Mouse (Mus musculus): ENCODE measurements around the gene Lce1a2.

Lce1a2 gene

DNA sequence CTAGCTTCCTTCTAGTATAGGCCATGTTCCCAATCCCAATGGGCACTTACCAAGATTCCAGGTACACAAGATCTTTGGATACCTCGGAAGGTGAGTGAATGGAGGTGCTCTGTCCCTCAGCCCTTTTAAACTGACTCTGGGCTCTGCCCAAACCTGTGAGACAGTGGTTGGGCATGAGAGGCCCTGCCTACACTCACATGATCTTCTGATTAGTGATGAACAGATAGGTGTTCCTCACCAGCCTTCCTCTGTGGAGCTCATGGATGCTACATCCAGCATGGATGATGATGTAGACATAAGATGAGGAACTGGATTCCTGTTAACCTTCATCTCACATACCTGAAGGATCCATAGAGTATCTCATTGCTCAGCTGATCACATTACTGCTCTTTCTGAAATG, 21.9 kb downstream of the Lce1a2 start, which contains the start of gene Lce1a1:
Gene Lce1a1 (minus strand): TSS at position 101 of the 400 bp plus-strand sequence.
- no peaks in the 10 kb centered on the region for H3K27me3 ChIP-seq (ENCODE audit: insufficient read depth, low read length)
- H3K4me1 ChIP-seq (replicated peaks; ENCODE audit: low read depth, low read length), result no peaks in the 10 kb centered on the region
- no peaks in the 10 kb centered on the region for H3K9me3 ChIP-seq (ENCODE audit: low read length)
- no peak within 1 kb of the TSS for H3K4me3 ChIP-seq (replicated peaks; ENCODE audit: low read length)
- TF ChIP-seq CTCF (conservative IDR thresholded peaks at IDR 0.05; ENCODE audit: low read length) (no peak), POU5F1 (IDR thresholded peaks at IDR 0.05; ENCODE audit: borderline replicate concordance, low read length) (no peak), NANOG (IDR thresholded peaks at IDR 0.05; ENCODE audit: borderline replicate concordance, low read length) (no peak)
- H3K36me3 ChIP-seq (ENCODE audit: insufficient read depth, low read length), result no peaks in the 10 kb centered on the region

DNA sequence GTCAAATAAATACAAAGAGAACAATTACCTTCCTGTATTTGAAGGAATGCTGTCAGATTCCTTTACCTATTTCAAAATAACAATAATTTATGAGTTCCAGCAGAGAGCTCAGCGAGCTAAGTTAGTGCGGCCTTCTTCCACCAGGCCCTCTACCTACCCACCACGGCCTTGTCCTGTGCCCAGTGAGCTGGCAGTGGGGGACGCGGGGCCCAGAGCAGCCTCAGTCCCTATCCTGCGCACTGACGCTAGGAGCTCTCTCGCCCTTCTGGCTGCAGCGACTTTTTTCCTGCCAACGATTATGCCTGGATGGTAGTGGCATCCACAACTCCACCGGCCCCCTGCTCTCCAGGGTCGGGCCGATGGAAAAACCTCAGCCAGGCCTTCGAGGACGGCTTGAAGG, 30.3 kb downstream of the Lce1a2 start:
- Histone ChIP-seq H3K9me3 (ENCODE audit: low read length) (peaks cover 6% of the 10 kb centered on the region; the same call in 1 of the 2 replicates), H3K4me3 (replicated peaks; ENCODE audit: low read length) (no peak overlapping the region), H3K27me3 (ENCODE audit: insufficient read depth, low read length) (no peaks in the 10 kb centered on the region), H3K36me3 (ENCODE audit: insufficient read depth, low read length) (no peaks in the 10 kb centered on the region), H3K4me1 (replicated peaks; ENCODE audit: low read depth, low read length) (no peaks in the 10 kb centered on the region)
- TF ChIP-seq CTCF (conservative IDR thresholded peaks at IDR 0.05; ENCODE audit: low read length) (no peak), NANOG (IDR thresholded peaks at IDR 0.05; ENCODE audit: borderline replicate concordance, low read length) (no peak), POU5F1 (IDR thresholded peaks at IDR 0.05; ENCODE audit: borderline replicate concordance, low read length) (no peak)

DNA sequence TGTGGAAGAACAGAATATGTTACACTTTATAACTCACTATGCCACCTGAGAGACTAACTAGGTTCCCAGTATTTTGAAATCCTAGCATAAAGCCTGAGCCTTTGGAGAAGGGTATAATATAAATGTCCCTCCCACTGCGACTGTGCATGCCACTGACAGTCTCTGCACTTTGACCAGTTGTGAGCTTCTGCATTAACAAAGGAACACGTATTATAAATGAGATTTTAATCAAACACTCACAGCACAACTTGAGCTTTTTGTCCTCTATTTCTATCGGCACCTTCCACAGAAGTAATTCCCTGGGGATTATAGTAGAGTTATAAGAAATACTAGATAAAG, 31.5 kb downstream of the Lce1a2 start:
- Histone ChIP-seq H3K4me1 (replicated peaks; ENCODE audit: low read depth, low read length) (no peaks in the 10 kb centered on the region), H3K9me3 (ENCODE audit: low read length) (peaks cover 6% of the 10 kb centered on the region; the same call in 1 of the 2 replicates), H3K27me3 (ENCODE audit: insufficient read depth, low read length) (no peaks in the 10 kb centered on the region), H3K36me3 (ENCODE audit: insufficient read depth, low read length) (no peaks in the 10 kb centered on the region), H3K4me3 (replicated peaks; ENCODE audit: low read length) (no peak overlapping the region)
- TF ChIP-seq CTCF (conservative IDR thresholded peaks at IDR 0.05; ENCODE audit: low read length) (no peak), POU5F1 (IDR thresholded peaks at IDR 0.05; ENCODE audit: borderline replicate concordance, low read length) (no peak), NANOG (IDR thresholded peaks at IDR 0.05; ENCODE audit: borderline replicate concordance, low read length) (no peak)

DNA sequence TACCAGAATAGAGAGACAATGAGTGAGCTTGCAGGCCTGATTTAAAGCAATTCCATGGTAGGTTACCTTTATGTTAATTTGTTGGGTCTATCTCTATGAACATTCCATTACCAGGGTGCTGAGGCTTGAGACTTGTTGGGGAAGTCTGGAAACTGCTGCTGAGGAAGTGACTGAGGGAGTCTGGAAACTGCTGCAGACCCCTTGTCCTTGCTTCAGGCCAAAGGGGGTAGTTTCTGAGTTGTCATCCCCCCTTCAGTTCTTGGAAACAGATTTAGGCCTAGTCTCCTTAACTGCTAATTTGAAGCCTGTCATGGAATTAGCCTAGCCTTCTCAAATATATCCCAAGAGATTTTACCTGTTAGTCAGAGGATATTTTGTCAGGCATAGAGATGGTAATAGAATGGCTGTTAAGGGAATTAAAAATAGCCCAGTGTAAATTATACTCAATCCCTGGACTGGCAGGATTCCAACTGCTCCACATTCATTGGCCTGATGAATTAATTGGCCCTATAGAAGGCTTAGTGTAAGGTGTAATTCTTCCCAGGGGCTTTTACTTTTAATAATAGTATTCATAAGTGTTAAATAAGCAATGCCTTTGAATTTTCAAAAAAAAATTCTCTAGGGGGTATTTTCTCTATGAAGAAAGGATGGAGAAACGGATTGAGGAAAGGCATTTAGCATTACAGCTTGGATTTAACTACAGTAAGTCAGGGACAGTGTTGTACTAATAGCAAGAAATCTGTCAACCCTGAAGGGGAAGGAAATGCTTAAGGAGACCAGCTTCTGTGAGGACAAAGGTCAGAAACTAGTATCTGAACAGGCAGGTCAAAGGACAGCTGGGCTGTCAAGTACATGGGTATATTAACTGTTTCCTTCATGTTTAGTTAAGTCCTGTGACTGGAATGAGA, 32.1 kb downstream of the Lce1a2 start:
- Histone ChIP-seq H3K4me1 (replicated peaks; ENCODE audit: low read depth, low read length) (no peaks in the 10 kb centered on the region), H3K4me3 (replicated peaks; ENCODE audit: low read length) (no peak overlapping the region), H3K36me3 (ENCODE audit: insufficient read depth, low read length) (no peaks in the 10 kb centered on the region), H3K9me3 (ENCODE audit: low read length) (peaks cover 6% of the 10 kb centered on the region; the same call in 1 of the 2 replicates), H3K27me3 (ENCODE audit: insufficient read depth, low read length) (no peaks in the 10 kb centered on the region)
- no peak for TF ChIP-seq POU5F1 (IDR thresholded peaks at IDR 0.05; ENCODE audit: borderline replicate concordance, low read length)
- no peak for TF ChIP-seq NANOG (IDR thresholded peaks at IDR 0.05; ENCODE audit: borderline replicate concordance, low read length)
- no peak for TF ChIP-seq CTCF (conservative IDR thresholded peaks at IDR 0.05; ENCODE audit: low read length)

DNA sequence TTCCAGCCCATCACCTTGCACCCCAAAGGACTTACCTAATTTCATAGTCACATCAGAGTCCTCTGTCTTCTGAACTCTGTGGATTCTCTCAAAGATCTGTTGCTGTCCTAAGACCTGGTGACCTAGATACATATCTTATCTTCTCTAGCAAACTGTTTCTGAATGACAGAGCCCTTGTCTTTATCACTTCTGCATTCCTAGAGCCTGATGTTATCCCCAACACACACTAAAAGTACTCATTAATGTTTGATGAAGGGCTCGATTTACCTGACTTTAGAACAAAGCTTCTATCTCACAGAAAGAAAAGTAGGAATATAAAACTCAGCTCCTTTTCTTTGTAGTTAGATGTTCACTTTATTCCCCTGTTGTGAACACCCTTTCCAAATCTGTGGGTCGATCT, 48.6 kb downstream of the Lce1a2 start, which contains the start of gene Lce6a:
Gene Lce6a (minus strand): TSS at position 101 of the 400 bp plus-strand sequence.
- H3K36me3 ChIP-seq (ENCODE audit: insufficient read depth, low read length), result no peaks in the 10 kb centered on the region
- no peak within 1 kb of the TSS for H3K4me3 ChIP-seq (replicated peaks; ENCODE audit: low read length)
- no peaks in the 10 kb centered on the region for H3K4me1 ChIP-seq (replicated peaks; ENCODE audit: low read depth, low read length)
- TF ChIP-seq NANOG (IDR thresholded peaks at IDR 0.05; ENCODE audit: borderline replicate concordance, low read length) (no peak), CTCF (conservative IDR thresholded peaks at IDR 0.05; ENCODE audit: low read length) (no peak), POU5F1 (IDR thresholded peaks at IDR 0.05; ENCODE audit: borderline replicate concordance, low read length) (no peak)
- H3K27me3 ChIP-seq (ENCODE audit: insufficient read depth, low read length), result no peaks in the 10 kb centered on the region
- H3K9me3 ChIP-seq (ENCODE audit: low read length), result no peaks in the 10 kb centered on the region
